Mouse (Mus musculus) stomach, postnatal 0 days (tissue): ENCODE measurements at regions not wholly inside any gene's neighbourhood (a gene's known extent, or its start where the extent isn't known, plus 50 kb on each side); places are given as distances from the start of the nearest gene placed in this dataset.

Experiments
- CTCF ChIP-seq: IDR thresholded peaks from 2 replicates; pipeline ENCODE4 v1.5.1; 2016; ENCODE audit warnings: antibody characterized with exemption, low read depth, mild to moderate bottlenecking, moderate library complexity
- EP300 ChIP-seq: optimal IDR thresholded peaks from 2 replicates; pipeline ENCODE3; 2016; ENCODE audit warnings: antibody characterized with exemption

- TF ChIP-seq EP300 (no peak), CTCF (no peak)
These were observed 170.9 kb downstream of the Spry2 start for GRCm38 (mm10) chr14:105725741-105726140.
